Mouse (Mus musculus) cortical plate, adult 2 months (tissue): ENCODE measurements at regions not wholly inside any gene's neighbourhood (a gene's known extent, or its start where the extent isn't known, plus 50 kb on each side); places are given as distances from the start of the nearest gene placed in this dataset.

Source experiments
- CTCF ChIP-seq: fragments of 200-500 bp; IDR thresholded peaks from 2 replicates; pipeline ENCODE4 v1.5.1; 2011; ENCODE audit warnings: mild to moderate bottlenecking, control low read depth, low read length; ENCODE audit not compliant: insufficient read depth; ENCODE audit errors: extremely low read depth
- POLR2A ChIP-seq: fragments of 200-500 bp; IDR thresholded peaks from 2 replicates; pipeline ENCODE4 v1.6.1; 2011; ENCODE audit warnings: mild to moderate bottlenecking, low read length, control low read depth; ENCODE audit not compliant: insufficient read depth; ENCODE audit errors: extremely low read depth

DNA sequence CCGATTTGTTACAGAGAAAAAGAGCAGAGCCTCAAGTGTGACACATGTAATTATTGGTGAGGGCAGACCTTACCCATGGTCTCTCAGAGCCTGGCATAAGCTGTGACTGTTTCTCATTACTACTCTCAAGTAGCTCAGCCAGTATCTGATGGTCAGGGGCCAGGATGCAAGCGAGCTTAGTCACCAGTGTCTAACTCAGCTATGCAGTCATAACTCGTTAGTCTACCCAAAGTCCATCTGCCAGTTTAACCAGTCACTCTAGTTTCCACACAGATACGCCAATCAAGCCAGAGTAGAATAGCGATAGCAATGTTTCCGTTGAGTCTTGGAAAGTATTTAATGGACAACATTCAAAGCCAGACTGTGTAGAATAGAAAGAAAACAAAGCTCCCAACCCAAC lies 354.3 kb upstream of the Map3k7 start:
- no peak for TF ChIP-seq CTCF
- no peak for TF ChIP-seq POLR2A
